Mouse (Mus musculus): ENCODE data around the gene Scgb1c1.

DNA sequence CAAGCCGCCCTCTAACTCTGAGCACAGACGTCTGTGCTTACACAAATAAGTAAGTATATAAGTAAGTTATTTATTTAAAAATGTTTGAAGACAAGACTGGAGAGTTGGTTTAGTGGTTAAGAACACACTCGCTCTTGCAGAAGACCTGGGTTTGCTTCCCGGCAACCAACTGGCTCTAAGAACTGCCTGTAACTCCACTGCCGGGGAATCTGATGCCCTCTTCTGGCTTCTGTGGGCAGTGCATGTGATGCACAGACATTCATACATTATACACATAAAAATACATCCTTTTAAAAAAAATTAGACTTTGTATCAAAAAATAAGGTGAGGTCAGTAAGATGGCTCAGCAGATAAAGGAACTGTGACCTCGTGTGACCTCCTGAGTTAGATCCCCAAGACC is 34.9 kb upstream of the Scgb1c1 start:
- TF ChIP-seq CTCF (IDR thresholded peaks at IDR 0.05; ENCODE audit: borderline replicate concordance, extremely low read depth, insufficient read depth, insufficient read length) (peak; percentile 31; the same call in 1 of the 2 replicates), POLR2A (IDR thresholded peaks at IDR 0.05; ENCODE audit: borderline replicate concordance, extremely low read depth, insufficient read depth, insufficient read length, poor library complexity, severe bottlenecking) (no peak)
